Mouse (Mus musculus) kidney, adult 11 months (tissue): Measurements from ENCODE around the gene Ms4a4d.
"Not testable (repeated sequence)": the region's sequence is repeated elsewhere in the genome, so short reads cannot be mapped to it uniquely, and the experiment has no call there.

Experiments used
- DNase-seq: peaks from one replicate; pipeline ENCODE4 v3.0.0; 2022

The Ms4a4d gene

GRCm38 (mm10) chr19:11536593-11536992 lies at the start of gene Ms4a4d:
Gene Ms4a4d (plus strand): TSS chr19:11536801.
- no peak for DNase-seq

GRCm38 (mm10) chr19:11491406-11492189 lies 45.0 kb upstream of the Ms4a4d start:
- DNase-seq = no peak

- no peak for DNase-seq
These were observed 43.9 kb upstream of the Ms4a4d start for GRCm38 (mm10) chr19:11492671-11493070.

GRCm38 (mm10) chr19:11494519-11494918 lies 42.1 kb upstream of the Ms4a4d start:
- no peak for DNase-seq

DNA sequence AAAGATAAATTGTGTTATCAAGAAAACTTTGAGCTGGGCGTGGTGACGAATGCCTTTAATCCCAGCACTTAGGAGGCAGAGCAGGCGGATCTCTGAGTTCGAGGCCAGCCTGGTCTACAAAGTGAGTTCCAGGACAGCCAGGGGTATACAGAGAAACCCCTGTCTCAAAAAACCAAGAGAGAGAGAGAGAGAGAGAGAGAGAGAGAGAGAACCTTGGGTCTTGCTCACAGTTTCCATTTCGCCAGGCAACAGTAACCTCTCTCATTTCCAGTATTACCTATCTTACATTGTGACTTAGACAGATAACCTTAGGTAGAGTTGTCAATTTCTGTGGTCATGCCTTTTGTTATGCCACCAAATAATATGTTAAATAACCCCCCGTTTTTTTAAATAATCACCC lies 40.2 kb upstream of the Ms4a4d start:
- DNase-seq = no peak

GRCm38 (mm10) chr19:11497300-11497699 lies 39.3 kb upstream of the Ms4a4d start:
- not testable (repeated sequence) for DNase-seq

- no peak for DNase-seq
These were observed 35.8 kb upstream of the Ms4a4d start for GRCm38 (mm10) chr19:11500796-11501195.

DNA sequence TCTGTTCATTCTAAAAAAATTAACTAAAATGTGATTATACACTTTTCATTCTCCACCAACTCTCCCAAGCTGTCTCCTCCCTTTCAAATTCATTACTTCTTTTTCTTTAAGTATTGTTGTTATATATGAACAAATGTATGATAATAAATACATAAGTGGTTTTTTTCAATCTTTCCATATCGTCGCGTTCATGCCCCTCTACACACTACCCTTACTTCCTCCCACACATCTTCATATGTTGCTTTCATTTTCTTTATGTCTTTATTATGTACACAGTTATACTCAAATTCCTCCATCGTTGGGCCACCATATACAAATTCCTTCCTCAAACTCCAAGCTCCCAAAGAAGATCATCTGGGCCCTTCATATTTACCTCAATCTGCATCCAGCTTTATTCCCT lies 35.3 kb upstream of the Ms4a4d start:
- DNase-seq = no peak

GRCm38 (mm10) chr19:11504857-11505256 lies 31.7 kb upstream of the Ms4a4d start:
- DNase-seq = no peak

GRCm38 (mm10) chr19:11513458-11513857 lies 23.1 kb upstream of the Ms4a4d start:
- no peak for DNase-seq

DNA sequence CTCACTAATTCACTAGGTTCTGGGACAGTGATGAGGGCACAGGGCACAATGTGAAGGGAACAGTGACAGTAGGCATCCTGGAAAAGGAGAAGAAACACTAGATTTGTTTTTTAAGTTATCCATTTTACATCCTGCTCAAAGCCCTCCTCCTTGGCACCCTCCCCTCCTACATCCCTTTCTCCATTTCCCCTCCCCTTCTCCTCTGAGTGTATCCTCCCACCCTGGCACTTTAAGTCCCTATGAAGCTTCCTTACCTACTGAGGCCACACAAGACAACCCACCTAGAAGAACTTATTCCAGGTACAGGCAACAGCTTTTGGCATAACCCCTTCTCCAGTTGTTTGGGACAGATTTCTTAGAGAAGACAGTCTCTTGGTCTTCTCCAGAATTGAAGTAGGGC lies 20.4 kb upstream of the Ms4a4d start, which contains the start of gene Ms4a6b:
TSS of gene Ms4a6b (plus strand) at position 267 of the 400 bp plus-strand sequence.
- no peak for DNase-seq

DNA sequence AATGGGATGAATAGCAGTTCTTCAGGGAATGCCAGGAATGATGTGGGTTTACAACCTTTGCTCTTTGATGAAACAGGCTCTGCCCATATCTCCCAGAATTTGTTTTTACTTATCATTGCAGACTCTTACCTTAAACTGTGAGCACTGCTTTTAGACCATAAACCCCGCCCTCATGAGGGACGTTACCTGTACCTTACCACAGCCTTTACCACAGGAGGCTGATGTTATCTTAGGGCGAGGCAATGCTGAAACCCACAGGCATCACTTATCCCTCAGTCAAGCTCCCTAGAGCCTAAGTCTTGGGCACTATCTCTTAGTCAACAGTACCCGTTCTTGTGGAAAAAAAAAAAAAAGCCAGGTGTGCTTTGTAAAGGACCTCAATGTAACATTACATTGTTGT lies 19.8 kb upstream of the Ms4a4d start:
- DNase-seq = no peak

GRCm38 (mm10) chr19:11517373-11517772 lies 19.2 kb upstream of the Ms4a4d start:
- DNase-seq = not testable (repeated sequence)

DNA sequence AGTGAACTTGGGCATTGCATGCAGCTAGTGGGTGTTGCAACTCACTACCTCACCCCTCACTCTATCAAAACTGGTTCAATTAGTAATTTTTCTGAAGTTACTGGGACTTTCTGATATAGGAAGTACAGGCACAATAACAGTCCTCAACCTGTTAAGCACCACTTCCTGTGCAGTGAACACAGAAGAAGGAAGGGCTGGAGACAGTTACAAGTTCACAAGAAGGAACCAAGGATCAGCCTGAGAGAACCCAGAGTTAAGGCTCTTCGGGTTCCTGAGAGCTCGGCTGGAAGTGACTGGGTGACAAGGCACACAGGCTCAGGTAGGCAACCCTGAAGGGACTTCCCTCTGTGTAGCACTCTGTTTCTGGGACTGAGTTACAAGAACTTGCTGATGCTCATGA lies 18.2 kb upstream of the Ms4a4d start:
- not testable (repeated sequence) for DNase-seq

- no peak for DNase-seq
These were observed 16.5 kb upstream of the Ms4a4d start for GRCm38 (mm10) chr19:11520146-11520545.

- no peak for DNase-seq
These were observed 3.2 kb upstream of the Ms4a4d start for GRCm38 (mm10) chr19:11533421-11533820.

DNA sequence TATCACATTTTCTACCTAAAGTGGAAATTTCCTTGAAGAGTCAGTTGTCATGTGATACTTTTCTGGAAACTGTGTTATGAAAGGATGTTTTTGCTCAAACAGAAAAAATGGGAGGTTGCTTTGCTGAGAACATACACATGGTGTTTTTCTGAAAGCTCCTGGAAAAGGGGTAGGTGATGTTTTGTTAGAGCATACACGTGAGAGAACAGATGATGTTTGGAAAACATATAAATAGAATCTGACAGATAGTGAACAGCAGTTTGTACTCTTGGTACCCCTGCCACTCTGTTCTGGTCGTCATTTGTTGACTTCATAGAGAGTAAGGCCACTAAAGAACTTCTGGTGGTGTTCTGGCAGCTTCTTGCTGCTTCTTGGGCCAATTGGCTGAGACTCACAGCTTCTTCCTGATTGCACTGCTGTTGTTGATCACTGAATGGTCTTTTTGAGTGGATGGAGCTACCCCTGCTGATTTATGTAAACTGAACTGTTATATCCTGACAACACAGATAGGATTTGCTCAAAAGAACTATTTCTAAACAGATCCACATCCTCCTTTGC lies 2.6 kb upstream of the Ms4a4d start:
- DNase-seq = no peak

- no peak for DNase-seq
These were observed 735 bp downstream of the Ms4a4d start for GRCm38 (mm10) chr19:11537336-11537735.

- DNase-seq = not testable (repeated sequence)
These were observed 3.7 kb downstream of the Ms4a4d start for GRCm38 (mm10) chr19:11540166-11540821.

DNA sequence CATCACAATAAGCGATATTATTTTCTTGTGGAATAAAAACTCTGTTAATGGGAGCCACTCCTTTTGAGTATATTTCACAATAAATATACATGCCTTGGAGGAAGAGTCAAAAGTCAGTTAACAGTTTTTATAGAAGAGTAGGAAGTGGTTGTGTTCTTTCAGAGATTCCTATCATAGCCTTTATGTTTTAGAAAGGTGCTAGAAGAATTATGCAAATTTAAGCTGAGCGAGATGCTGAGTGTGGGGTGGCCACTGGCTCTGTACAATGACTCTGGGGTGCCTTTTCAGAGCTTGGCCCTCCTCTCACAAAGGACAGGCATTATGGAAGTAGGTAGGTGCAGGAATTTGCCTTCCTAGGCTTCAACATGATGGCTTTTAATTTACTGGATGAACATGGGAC lies 7.8 kb downstream of the Ms4a4d start:
- not testable (repeated sequence) for DNase-seq

- DNase-seq = no peak
These were observed 11.3 kb downstream of the Ms4a4d start for GRCm38 (mm10) chr19:11547911-11548310.

DNA sequence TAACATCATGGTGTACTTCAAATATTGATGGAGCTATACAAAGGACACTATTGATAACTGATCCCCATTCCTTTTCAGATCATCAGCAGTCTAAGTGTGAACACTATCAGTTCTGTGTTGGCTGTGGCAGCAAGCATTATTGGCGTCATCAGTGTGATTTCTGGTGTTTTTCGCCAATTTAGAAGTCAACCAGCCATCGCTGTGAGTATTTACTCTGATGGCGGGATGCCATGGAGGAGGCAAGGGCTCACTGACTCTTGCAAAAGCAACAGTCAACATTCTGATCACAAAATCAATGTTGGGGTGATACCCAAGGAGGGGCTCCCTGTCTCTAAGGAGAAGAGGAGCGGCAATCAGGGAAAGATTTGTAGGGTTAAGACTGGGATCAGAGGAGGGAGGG lies 18.1 kb downstream of the Ms4a4d start:
- no peak for DNase-seq

- DNase-seq = not testable (repeated sequence)
These were observed 23.0 kb downstream of the Ms4a4d start for GRCm38 (mm10) chr19:11559560-11559959.

DNA sequence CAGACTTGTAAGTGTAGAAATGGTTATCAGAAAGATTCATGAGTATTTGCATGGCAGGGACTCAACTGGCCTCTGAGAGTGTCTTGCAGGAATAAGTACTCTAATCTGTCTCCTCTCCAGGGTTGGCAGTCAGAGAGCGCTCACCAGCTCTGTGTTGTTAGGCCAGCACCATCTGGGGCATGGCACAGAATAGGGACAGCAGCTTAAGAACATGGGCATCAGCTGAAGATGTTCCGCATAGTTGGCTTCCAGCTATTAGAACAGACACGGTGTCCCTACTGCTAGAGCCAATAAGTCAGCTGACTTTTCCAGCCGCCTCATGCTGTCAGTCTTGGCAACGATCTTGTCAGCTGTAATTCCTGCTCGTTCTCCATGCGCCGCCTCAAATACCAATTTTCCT lies 38.4 kb downstream of the Ms4a4d start:
- no peak for DNase-seq
